Mouse (Mus musculus) ES-E14 (cell line): ENCODE data around the gene Ptpn20.

Experiments used
- CHD2 ChIP-seq: IDR thresholded peaks from 2 replicates; pipeline ENCODE4 v1.6.1; 2014; ENCODE audit warnings: mild to moderate bottlenecking, low read depth, low read length, inconsistent platforms
- HCFC1 ChIP-seq: IDR thresholded peaks from 2 replicates; pipeline ENCODE4 v1.6.1; 2012; ENCODE audit warnings: low read length, inconsistent platforms, borderline replicate concordance; ENCODE audit not compliant: insufficient read depth
- MAFK ChIP-seq: IDR thresholded peaks from 2 replicates; pipeline ENCODE4 v1.6.1; 2014; ENCODE audit warnings: mild to moderate bottlenecking, low read depth, low read length, inconsistent platforms; ENCODE audit not compliant: insufficient read depth
- ZC3H11A ChIP-seq: IDR thresholded peaks from 2 replicates; pipeline ENCODE4 v1.6.1; 2012; ENCODE audit warnings: low read depth, mild to moderate bottlenecking, inconsistent platforms, low read length, borderline replicate concordance
- ZNF384 ChIP-seq: IDR thresholded peaks from 2 replicates; pipeline ENCODE4 v1.6.1; 2012; ENCODE audit warnings: low read depth, low read length, inconsistent platforms

- TF ChIP-seq MAFK (no peak), HCFC1 (no peak), ZC3H11A (no peak), ZNF384 (no peak), CHD2 (no peak)
Measured at GRCm38 (mm10) chr14:33666301-33666700, 77.3 kb downstream of the Ptpn20 start.
